Mouse (Mus musculus) ovary, postnatal 36 days (tissue): ENCODE measurements around the gene Fer1l4.

Experiments used
- DNase-seq: peaks from one replicate; pipeline ENCODE4 v3.0.0; 2022; ENCODE audit warnings: low spot score, mixed read lengths

The Fer1l4 gene

GRCm38 (mm10) chr2:156007888-156008532 is 44.7 kb downstream of the Fer1l4 start, which contains the start of the genes 6430550D23Rik and Ergic3:
TSS of gene 6430550D23Rik (minus strand) at chr2:156007977.
TSS of gene Ergic3 (plus strand) at chr2:156008045.
- peak; percentile 99 for DNase-seq

- DNase-seq, result no peak
Measured at GRCm38 (mm10) chr2:156005393-156005792, 47.4 kb downstream of the Fer1l4 start.

- DNase-seq, result peak; percentile 53
Measured at GRCm38 (mm10) chr2:155991863-155992321, 60.9 kb downstream of the Fer1l4 start.

GRCm38 (mm10) chr2:155991151-155991550 is 61.6 kb downstream of the Fer1l4 start:
- peak; percentile 26 for DNase-seq

DNA sequence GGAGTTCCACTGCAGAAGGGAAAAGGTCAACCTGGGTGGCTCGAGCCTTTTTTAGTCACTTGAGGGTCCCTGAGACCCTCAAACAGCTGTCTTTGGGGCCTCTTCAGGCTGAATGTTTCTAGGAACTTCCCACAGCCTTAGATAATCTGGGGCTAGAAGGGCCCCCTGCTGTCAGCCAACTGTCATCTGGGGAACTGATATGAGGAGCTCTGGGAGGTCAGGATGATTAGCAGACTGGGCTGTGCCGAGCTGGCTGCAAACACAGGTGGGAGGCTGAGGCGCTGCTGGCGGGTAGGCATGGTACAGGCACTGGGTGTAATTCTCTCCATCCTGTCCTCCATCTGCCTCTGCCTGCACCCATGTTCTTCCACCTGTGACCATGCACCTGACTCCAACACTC is 63.7 kb downstream of the Fer1l4 start:
- no peak for DNase-seq

DNA sequence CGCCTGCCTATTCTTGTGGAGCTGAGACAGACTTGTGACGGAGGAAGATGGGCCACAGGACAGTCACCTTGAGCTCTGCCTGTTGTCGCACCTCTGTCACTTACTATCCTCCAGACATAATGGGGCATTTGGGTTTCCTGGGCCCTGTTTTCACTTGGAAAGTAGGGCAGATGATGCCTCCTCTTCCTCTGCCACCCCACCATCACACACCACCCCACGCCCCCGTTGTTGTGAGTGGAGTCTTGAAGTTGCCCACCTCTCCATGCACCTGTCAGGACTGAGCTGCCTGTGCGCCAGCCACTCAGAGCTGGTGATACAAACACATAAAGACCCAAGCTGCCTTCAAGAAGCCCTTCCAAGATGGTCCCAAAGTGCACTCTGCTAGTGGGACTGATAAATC is 65.6 kb downstream of the Fer1l4 start:
- DNase-seq, result no peak

- no peak for DNase-seq
Measured at GRCm38 (mm10) chr2:155985776-155986175, 67.0 kb downstream of the Fer1l4 start.

DNA sequence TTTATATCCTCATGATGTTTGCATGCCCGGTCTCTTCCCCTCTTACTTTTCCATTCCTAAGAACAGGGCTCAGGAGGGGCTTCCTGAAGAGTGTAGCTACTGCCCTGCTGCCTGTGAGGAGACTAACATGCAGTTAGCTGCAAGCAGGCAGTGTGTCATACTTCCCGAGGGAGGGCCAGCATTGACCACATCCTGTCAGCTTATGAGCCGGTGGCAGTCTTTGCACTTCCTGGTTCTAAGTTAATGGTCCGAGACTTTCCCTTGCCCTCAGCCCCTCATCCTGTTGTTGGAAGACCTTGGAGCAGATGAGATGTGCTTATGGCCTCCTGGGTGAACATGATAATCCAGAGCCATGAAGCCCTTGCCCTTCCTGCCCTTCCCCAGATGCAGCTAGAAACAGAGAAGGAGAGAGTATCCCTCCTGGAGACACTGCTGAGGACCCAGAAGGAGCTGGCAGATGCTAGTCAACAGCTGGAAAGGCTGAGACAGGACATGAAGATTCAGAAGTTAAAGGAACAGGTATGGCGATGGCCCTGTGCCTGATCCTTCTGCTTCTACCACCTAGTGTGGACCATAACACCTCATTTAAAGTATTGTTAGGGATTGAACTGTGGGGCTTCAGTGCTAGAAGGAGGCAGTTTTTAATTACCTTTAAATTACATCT is 73.3 kb downstream of the Fer1l4 start:
- no peak for DNase-seq

- no peak for DNase-seq
Measured at GRCm38 (mm10) chr2:155974087-155974731, 78.5 kb downstream of the Fer1l4 start.

- DNase-seq, result no peak
Measured at GRCm38 (mm10) chr2:155973348-155973747, 79.4 kb downstream of the Fer1l4 start.
